Mouse (Mus musculus): ENCODE data around the gene Anapc15. TPM values are rescaled to one million over a fixed set of nuclear protein-coding genes. Genes with fewer than 3 reads are reported as not detected.

Gene Anapc15
- polyA plus RNA-seq (2014; fragmentation: Nextera tagmentation; extraction: Ambion mirVana) = 77.1 and 81.6 TPM in 2 replicates

DNA sequence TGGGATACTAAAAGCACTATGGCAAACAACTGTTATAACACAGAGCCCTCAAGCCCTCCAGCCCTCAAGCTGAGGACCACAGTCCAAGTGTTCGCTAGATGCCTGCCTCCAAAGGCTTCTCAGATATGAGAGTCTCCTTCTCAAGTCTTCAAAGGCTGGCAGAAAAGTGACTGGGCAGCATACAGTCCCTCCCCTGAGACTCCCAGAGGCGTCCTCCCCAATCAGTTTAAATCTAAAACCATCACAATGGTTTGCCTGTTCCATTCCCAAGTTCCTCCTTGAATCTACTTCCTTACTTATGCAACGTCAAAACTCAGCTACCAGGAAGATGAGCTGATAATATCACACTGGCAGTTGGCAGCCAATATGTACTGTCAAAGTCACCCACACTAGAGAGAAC lies at the start of gene Anapc15:
Gene Anapc15, plus strand, starts transcription at position 301 of the 400 bp plus-strand sequence.
- no peak within 1 kb of the TSS for H3K27ac ChIP-seq (replicated peaks; ENCODE audit: low read depth, low read length)
- H3K4me2 ChIP-seq (ENCODE audit: low read length) = no peak within 1 kb of the TSS
- H3K27me3 ChIP-seq (ENCODE audit: control insufficient read depth, insufficient read depth, low read length) = no peaks in the 10 kb centered on the region
- no peak for DNase-seq
- ATAC-seq (ENCODE audit: low FRiP score, low TSS enrichment) = no peak
- no peaks in the 10 kb centered on the region for H3K4me1 ChIP-seq (ENCODE audit: control insufficient read depth, insufficient read depth, low read length)
- H3K4me3 ChIP-seq (replicated peaks; ENCODE audit: low read depth, low read length) = no peak within 1 kb of the TSS
- H3K9me3 ChIP-seq (ENCODE audit: control insufficient read depth, low read length) = no peaks in the 10 kb centered on the region
- WGBS = 86% methylated on average over 3 of the region's 3 CpGs
- H3K36me3 ChIP-seq (ENCODE audit: control insufficient read depth, insufficient read depth, low read length) = no peaks in the 10 kb centered on the region
- H3K9ac ChIP-seq (replicated peaks; ENCODE audit: low read length) = no peak within 1 kb of the TSS

- peak within 1 kb of the TSS; percentile 47 for H3K4me2 ChIP-seq (ENCODE audit: low read length)
- DNase-seq (no peak), ATAC-seq (ENCODE audit: low FRiP score, low TSS enrichment) (peak; percentile 44; the same call in 1 of the 2 replicates)
- H3K9ac ChIP-seq (replicated peaks; ENCODE audit: low read length) = no peak within 1 kb of the TSS
- H3K27ac ChIP-seq (replicated peaks; ENCODE audit: low read depth, low read length) = no peak within 1 kb of the TSS
- H3K4me1 ChIP-seq (ENCODE audit: control insufficient read depth, insufficient read depth, low read length) = peaks cover 21% of the 10 kb centered on the region; the same call in 1 of the 2 replicates
- peaks cover 59% of the 10 kb centered on the region for H3K27me3 ChIP-seq (ENCODE audit: control insufficient read depth, insufficient read depth, low read length)
- H3K4me3 ChIP-seq (replicated peaks; ENCODE audit: low read depth, low read length) = peak within 1 kb of the TSS; percentile 26
- H3K36me3 ChIP-seq (ENCODE audit: control insufficient read depth, insufficient read depth, low read length) = no peaks in the 10 kb centered on the region
- WGBS = under 1% methylated on average over 45 of the region's 45 CpGs
- no peaks in the 10 kb centered on the region for H3K9me3 ChIP-seq (ENCODE audit: control insufficient read depth, low read length)
These were observed 45.6 kb upstream of the Anapc15 start, which contains the start of gene Phox2a for GRCm38 (mm10) chr7:101817861-101818401. TSS of gene Phox2a (plus strand) at chr7:101818313.

GRCm38 (mm10) chr7:101820295-101821030 lies 43.1 kb upstream of the Anapc15 start:
- Histone ChIP-seq H3K4me1 (ENCODE audit: control insufficient read depth, insufficient read depth, low read length) (peaks cover 21% of the 10 kb centered on the region; the same call in 1 of the 2 replicates), H3K9me3 (ENCODE audit: control insufficient read depth, low read length) (no peaks in the 10 kb centered on the region), H3K27me3 (ENCODE audit: control insufficient read depth, insufficient read depth, low read length) (peaks cover 66% of the 10 kb centered on the region), H3K9ac (replicated peaks; ENCODE audit: low read length) (0 out of 2 replicates have a peak overlapping the region, but pooled peaks have one; percentile 20), H3K27ac (replicated peaks; ENCODE audit: low read depth, low read length) (no peak overlapping the region), H3K4me2 (ENCODE audit: low read length) (peak overlapping the region; percentile 51), H3K4me3 (replicated peaks; ENCODE audit: low read depth, low read length) (peak overlapping the region; percentile 33), H3K36me3 (ENCODE audit: control insufficient read depth, insufficient read depth, low read length) (no peaks in the 10 kb centered on the region)
- WGBS = 4% methylated on average over 35 of the region's 35 CpGs
- DNase-seq = peak; percentile 67
- ATAC-seq (ENCODE audit: low FRiP score, low TSS enrichment) = no peak

- under 1% methylated on average over 71 of the region's 71 CpGs for WGBS
- Histone ChIP-seq H3K4me1 (ENCODE audit: control insufficient read depth, insufficient read depth, low read length) (peaks cover 21% of the 10 kb centered on the region; the same call in 1 of the 2 replicates), H3K9ac (replicated peaks; ENCODE audit: low read length) (no peak overlapping the region; the same call in 1 of the 2 replicates), H3K27ac (replicated peaks; ENCODE audit: low read depth, low read length) (no peak overlapping the region), H3K36me3 (ENCODE audit: control insufficient read depth, insufficient read depth, low read length) (peaks cover 6% of the 10 kb centered on the region; the same call in 1 of the 2 replicates), H3K4me3 (replicated peaks; ENCODE audit: low read depth, low read length) (peak overlapping the region; percentile 33), H3K4me2 (ENCODE audit: low read length) (peak overlapping the region; percentile 60), H3K27me3 (ENCODE audit: control insufficient read depth, insufficient read depth, low read length) (peaks cover 66% of the 10 kb centered on the region), H3K9me3 (ENCODE audit: control insufficient read depth, low read length) (no peaks in the 10 kb centered on the region)
- DNase-seq (peak; percentile 59), ATAC-seq (ENCODE audit: low FRiP score, low TSS enrichment) (peak; percentile 60)
These were observed 41.7 kb upstream of the Anapc15 start for GRCm38 (mm10) chr7:101821571-101822501.

DNA sequence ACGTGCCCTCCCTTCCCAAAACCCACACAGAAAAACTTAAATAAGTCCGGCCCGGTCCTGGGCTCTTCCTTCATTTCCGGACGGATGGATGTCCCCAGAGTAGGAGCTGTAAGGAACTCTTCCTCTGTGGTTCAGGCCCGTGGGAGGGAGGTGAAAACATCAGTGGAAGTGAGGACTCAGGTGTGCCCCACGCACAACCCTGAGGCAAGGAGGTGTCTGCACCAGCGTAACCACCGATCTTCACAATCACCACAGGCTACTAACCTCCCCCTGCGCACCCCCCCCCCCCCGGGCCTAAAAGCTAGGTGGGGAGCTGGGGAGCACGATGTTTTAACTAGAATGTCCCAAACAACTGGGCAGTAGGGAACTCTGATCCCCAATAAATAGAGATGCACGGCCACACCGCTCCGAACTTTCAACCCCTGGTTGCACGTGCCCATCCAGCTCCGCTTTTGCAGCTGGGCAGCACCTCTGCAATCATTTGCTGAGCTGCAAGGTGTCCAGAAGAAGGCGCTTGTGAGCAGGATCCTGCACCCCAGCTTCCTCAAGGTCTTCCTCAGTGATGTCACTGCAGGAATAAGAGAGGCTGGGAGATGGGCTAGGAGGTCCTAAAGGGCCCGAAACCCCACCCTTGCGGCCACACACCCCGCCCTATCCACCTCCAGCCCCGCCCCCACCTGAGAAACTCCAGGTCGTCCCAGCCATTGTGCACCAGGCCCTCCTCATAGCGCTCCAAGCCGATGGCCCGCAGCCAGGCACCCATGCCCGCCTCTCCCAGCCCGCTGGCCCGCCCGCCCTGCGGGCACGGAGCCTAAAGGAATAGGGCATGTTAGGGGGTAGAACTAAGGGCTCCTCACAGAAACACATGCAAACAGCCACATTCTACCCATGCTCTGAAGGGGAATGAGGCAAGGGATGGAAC lies 40.4 kb upstream of the Anapc15 start:
- H3K4me2 ChIP-seq (ENCODE audit: low read length) = no peak overlapping the region
- H3K4me3 ChIP-seq (replicated peaks; ENCODE audit: low read depth, low read length) = no peak overlapping the region
- WGBS = 30% methylated on average over 32 of the region's 32 CpGs
- DNase-seq (peak; percentile 52), ATAC-seq (ENCODE audit: low FRiP score, low TSS enrichment) (no peak)
- peaks cover 11% of the 10 kb centered on the region; the same call in 1 of the 2 replicates for H3K36me3 ChIP-seq (ENCODE audit: control insufficient read depth, insufficient read depth, low read length)
- H3K9ac ChIP-seq (replicated peaks; ENCODE audit: low read length) = no peak overlapping the region
- peaks cover 17% of the 10 kb centered on the region; the same call in 1 of the 2 replicates for H3K4me1 ChIP-seq (ENCODE audit: control insufficient read depth, insufficient read depth, low read length)
- peaks cover 56% of the 10 kb centered on the region for H3K27me3 ChIP-seq (ENCODE audit: control insufficient read depth, insufficient read depth, low read length)
- H3K27ac ChIP-seq (replicated peaks; ENCODE audit: low read depth, low read length) = no peak overlapping the region
- H3K9me3 ChIP-seq (ENCODE audit: control insufficient read depth, low read length) = no peaks in the 10 kb centered on the region

DNA sequence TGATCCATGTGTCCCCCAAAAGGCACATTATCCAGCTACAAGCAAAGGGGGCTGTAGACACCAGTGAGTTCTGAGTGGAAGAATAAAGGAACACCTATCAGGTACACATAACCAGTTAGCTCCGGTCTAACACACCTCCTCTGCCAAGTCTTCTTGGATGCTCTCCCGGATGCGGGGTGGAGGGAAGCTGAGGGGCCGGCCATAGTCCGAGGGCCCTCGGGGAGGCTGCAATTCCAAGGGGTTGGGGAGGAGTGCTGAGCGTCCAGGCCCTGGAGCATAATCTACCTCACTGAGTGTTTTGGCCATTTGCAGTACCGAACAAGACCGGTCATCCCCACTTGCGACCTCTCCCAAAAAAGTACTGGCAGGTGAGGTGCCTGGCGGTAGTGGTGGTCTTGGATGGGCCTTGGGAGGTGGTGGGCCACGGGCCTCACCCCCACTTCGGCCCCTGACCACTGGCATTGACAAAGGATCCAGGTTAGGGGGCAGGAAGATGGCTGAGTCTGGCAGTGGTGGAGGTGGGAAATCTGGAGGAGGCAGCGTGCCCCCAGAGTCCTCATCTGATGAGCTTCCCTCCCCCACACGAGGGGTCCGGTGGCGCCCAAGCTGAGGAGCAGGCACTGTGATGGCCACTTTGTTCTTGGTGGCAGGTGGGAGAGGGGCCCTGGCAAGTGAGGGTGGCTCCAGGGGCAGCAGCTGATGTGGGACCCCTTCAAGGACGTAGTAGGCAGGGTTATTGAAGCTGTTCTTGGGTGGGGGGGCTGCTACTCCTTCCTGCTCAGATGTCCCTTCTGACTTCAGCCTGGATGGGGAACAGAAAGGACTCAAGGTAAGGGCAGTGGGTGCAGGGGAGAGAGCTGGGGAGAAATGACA lies 39.5 kb upstream of the Anapc15 start:
- H3K4me1 ChIP-seq (ENCODE audit: control insufficient read depth, insufficient read depth, low read length) = peaks cover 17% of the 10 kb centered on the region; the same call in 1 of the 2 replicates
- peaks cover 14% of the 10 kb centered on the region; the same call in 1 of the 2 replicates for H3K36me3 ChIP-seq (ENCODE audit: control insufficient read depth, insufficient read depth, low read length)
- no peak overlapping the region for H3K27ac ChIP-seq (replicated peaks; ENCODE audit: low read depth, low read length)
- WGBS = 86% methylated on average over 18 of the region's 18 CpGs
- ATAC-seq (ENCODE audit: low FRiP score, low TSS enrichment) (no peak), DNase-seq (no peak)
- no peak overlapping the region for H3K4me2 ChIP-seq (ENCODE audit: low read length)
- no peak overlapping the region for H3K9ac ChIP-seq (replicated peaks; ENCODE audit: low read length)
- no peaks in the 10 kb centered on the region for H3K9me3 ChIP-seq (ENCODE audit: control insufficient read depth, low read length)
- peaks cover 47% of the 10 kb centered on the region for H3K27me3 ChIP-seq (ENCODE audit: control insufficient read depth, insufficient read depth, low read length)
- no peak overlapping the region for H3K4me3 ChIP-seq (replicated peaks; ENCODE audit: low read depth, low read length)

- Histone ChIP-seq H3K36me3 (ENCODE audit: control insufficient read depth, insufficient read depth, low read length) (peaks cover 31% of the 10 kb centered on the region), H3K27me3 (ENCODE audit: control insufficient read depth, insufficient read depth, low read length) (no peaks in the 10 kb centered on the region), H3K4me1 (ENCODE audit: control insufficient read depth, insufficient read depth, low read length) (peaks cover 5% of the 10 kb centered on the region; the same call in 1 of the 2 replicates), H3K4me3 (replicated peaks; ENCODE audit: low read depth, low read length) (no peak overlapping the region), H3K9ac (replicated peaks; ENCODE audit: low read length) (no peak overlapping the region), H3K4me2 (ENCODE audit: low read length) (no peak overlapping the region), H3K9me3 (ENCODE audit: control insufficient read depth, low read length) (no peaks in the 10 kb centered on the region), H3K27ac (replicated peaks; ENCODE audit: low read depth, low read length) (no peak overlapping the region)
- DNase-seq (no peak), ATAC-seq (ENCODE audit: low FRiP score, low TSS enrichment) (no peak)
- 98% methylated on average over 3 of the region's 3 CpGs for WGBS
These were observed 33.1 kb upstream of the Anapc15 start for GRCm38 (mm10) chr7:101830373-101830772.
